Mouse (Mus musculus) embryonic fibroblast, embryonic 13.5 days (primary cell): ENCODE data around the gene Mef2c.

ENCODE experiments used
- CTCF ChIP-seq: IDR thresholded peaks from 2 replicates; pipeline ENCODE4 v1.5.1; 2011; ENCODE audit warnings: mild to moderate bottlenecking, control low read depth, low read length, moderate library complexity, borderline replicate concordance; ENCODE audit not compliant: insufficient read depth
- POLR2A ChIP-seq: IDR thresholded peaks from 2 replicates; pipeline ENCODE4 v1.6.1; 2011; ENCODE audit warnings: low read depth, mild to moderate bottlenecking, control low read depth, low read length, moderate library complexity

DNA sequence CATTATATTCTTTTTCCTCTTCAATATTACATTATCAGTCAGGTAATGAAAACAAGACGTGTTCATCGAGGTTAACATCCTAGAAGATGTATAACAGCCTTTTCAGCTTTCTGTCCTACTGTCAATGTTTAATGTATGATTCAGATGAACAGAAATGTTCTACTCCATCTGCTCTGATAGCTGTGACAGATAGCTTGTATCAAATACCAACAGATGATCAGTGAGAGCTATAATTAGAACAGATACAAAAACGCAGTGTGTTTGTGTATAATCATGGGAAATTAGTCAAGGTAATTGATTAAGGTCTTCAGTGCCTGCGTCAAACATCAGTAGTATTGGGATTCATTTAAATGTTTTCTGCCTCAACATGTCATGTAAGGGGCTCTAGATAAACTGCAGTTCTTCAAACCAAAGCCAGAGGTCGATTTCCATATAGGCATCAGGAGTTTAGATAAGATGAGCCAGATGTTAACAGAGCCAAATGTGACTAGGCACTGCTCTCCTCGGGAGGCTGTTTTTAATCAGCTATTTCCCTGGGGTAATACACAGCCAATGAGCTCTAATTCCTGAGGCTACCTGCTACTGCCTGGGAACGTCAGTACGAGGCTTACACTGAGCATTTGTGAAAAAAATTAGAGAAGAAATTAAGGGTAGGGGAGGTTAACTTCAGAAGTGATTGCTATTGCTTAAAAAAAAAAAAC is 63.1 kb downstream of the Mef2c start:
- TF ChIP-seq CTCF = no peak
- no peak for TF ChIP-seq POLR2A
